Mouse (Mus musculus): Measurements from ENCODE around the gene Pak4. TPM values are rescaled to one million over a fixed set of nuclear protein-coding genes. Genes with fewer than 3 reads are reported as not detected.
A peak's percentile ranks its signal among the peaks of the same experiment; 100 is the strongest.

The Pak4 gene
- polyA plus RNA-seq, 1 experiment, result 11.7 TPM

DNA sequence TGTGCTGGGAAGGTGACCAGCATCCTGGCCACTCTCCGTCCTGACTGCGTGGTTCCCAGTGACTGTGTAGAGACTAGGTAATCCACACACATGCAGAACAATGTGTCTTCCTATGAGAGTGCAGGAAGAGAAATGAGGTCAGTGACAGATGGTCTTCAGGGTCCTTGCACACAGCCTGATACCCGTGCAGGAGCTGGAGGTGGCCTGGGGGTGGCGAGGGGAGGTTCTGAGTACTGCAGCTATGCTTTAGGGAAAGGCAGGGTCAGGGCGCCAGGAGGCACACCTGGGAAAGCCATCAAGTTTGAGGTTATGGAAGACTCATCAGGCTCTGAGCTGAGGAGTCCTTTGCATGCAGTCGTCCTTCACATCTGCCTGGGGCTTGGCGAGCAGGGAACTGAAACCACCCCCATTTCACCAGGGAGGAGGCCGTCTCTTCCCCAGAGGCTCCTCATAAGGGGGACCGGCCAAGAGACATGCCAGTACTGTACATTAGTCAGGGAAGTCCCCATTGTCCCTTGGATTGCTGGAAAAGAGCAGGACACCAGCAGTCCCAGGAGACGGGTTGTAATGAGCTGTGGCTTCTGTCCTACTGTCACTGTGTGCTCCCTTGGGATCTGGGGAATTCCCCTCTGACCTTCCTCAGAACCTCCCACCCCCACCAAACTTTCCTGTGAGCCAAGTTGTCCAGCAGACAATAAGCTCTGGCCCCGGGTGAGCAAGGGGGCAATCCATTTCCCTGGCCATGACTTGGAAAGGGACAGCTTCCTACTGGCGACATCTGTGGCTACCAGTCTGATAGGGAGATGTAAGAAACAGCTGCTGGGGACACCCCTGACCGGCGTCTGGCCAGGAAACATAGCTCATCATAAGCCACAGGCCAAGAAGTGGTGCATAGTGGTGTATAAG is 4.5 kb downstream of the Pak4 start:
- peak overlapping the region; percentile 7; the same call in 1 of the 2 replicates for H3K27ac ChIP-seq (ENCODE audit: insufficient read depth, low read depth, low read length)
- H3K4me3 ChIP-seq (ENCODE audit: insufficient read depth, low read length), result no peak overlapping the region
- H3K4me1 ChIP-seq (ENCODE audit: control insufficient read depth, insufficient read depth, low read length), result peaks cover 40% of the 10 kb centered on the region
- no peak for TF ChIP-seq POLR2A (IDR thresholded peaks at IDR 0.05; ENCODE audit: borderline replicate concordance, low read depth, low read length)
- no peak for TF ChIP-seq CTCF (IDR thresholded peaks at IDR 0.05; ENCODE audit: low read depth, low read length)

DNA sequence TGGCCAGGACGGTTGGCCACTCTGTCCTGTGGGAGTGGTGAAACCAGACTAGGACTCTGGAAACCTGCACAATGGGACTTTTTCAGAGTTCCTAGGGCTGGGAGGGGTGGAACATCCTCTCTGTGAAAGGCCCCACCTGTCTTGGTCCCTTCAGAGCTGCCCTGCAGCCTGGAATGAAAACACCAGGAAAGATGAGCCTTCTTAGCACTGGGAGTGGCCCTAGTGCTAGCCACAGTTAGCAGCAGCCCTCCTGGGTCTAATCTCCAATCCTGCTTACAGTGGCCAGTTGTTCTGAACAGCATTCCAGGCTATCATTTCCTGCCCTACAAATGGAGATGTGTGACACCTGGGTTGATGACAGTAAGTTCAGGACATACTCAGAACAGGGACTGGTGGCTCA is 6.1 kb downstream of the Pak4 start:
- Histone ChIP-seq H3K27ac (ENCODE audit: insufficient read depth, low read depth, low read length) (no peak overlapping the region), H3K4me1 (ENCODE audit: control insufficient read depth, insufficient read depth, low read length) (peaks cover 42% of the 10 kb centered on the region), H3K4me3 (ENCODE audit: insufficient read depth, low read length) (no peak overlapping the region)
- no peak for TF ChIP-seq CTCF (IDR thresholded peaks at IDR 0.05; ENCODE audit: low read depth, low read length)
- TF ChIP-seq POLR2A (IDR thresholded peaks at IDR 0.05; ENCODE audit: borderline replicate concordance, low read depth, low read length), result no peak

DNA sequence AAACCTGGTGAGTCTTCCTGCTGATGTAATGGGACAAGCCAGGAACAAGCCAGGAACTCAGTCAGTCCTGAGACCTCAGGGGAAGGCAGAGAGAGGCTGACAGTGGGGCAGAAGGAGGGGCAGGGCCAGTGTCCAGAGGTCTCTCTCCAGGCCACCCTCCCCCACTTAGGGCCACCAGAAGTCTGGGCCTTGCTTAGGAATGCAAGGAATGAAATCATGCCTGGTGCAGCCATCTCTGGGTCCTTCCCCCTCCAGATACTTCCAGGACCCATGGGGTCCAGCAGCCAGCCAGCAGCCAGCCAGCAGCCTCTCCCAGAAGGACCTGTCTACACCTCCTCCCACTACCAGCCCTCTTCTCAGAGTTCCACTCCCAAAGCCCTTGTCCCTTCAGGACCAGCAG is 10.3 kb downstream of the Pak4 start:
- no peak overlapping the region for H3K27ac ChIP-seq (ENCODE audit: insufficient read depth, low read depth, low read length)
- no peak overlapping the region for H3K4me3 ChIP-seq (ENCODE audit: insufficient read depth, low read length)
- TF ChIP-seq CTCF (IDR thresholded peaks at IDR 0.05; ENCODE audit: low read depth, low read length), result no peak
- H3K4me1 ChIP-seq (ENCODE audit: control insufficient read depth, insufficient read depth, low read length), result peaks cover 39% of the 10 kb centered on the region

- Histone ChIP-seq H3K4me3 (ENCODE audit: insufficient read depth, low read length) (no peak overlapping the region), H3K27ac (ENCODE audit: insufficient read depth, low read depth, low read length) (no peak overlapping the region), H3K4me1 (ENCODE audit: control insufficient read depth, insufficient read depth, low read length) (peaks cover 39% of the 10 kb centered on the region)
- TF ChIP-seq POLR2A (IDR thresholded peaks at IDR 0.05; ENCODE audit: borderline replicate concordance, low read depth, low read length), result no peak
- TF ChIP-seq CTCF (IDR thresholded peaks at IDR 0.05; ENCODE audit: low read depth, low read length), result no peak
These were observed 11.1 kb downstream of the Pak4 start for GRCm38 (mm10) chr7:28586663-28587411.

GRCm38 (mm10) chr7:28585001-28585400 is 13.0 kb downstream of the Pak4 start:
- no peak overlapping the region for H3K4me3 ChIP-seq (ENCODE audit: insufficient read depth, low read length)
- H3K4me1 ChIP-seq (ENCODE audit: control insufficient read depth, insufficient read depth, low read length), result peaks cover 37% of the 10 kb centered on the region
- no peak for TF ChIP-seq CTCF (IDR thresholded peaks at IDR 0.05; ENCODE audit: low read depth, low read length)
- TF ChIP-seq POLR2A (IDR thresholded peaks at IDR 0.05; ENCODE audit: borderline replicate concordance, low read depth, low read length), result no peak
- H3K27ac ChIP-seq (ENCODE audit: insufficient read depth, low read depth, low read length), result no peak overlapping the region

DNA sequence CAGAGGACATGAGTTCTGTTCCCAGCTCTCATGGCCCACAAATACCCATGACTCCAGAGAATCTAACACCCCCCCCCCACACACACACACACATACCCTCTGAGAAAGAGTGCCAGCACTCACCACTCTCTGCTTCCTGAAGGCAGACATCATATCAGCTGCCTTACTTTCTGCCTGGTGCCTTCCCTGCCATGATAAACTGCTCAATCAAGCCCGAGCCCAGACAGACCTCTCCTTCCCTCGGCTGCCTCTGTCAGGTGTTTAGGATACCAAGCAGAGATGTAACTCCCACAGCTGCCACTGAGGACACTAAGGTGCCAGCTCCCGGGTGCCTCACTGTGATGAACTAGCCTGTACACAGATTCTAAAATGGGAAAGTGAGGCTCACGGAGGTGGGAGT is 13.5 kb downstream of the Pak4 start:
- Histone ChIP-seq H3K27ac (ENCODE audit: insufficient read depth, low read depth, low read length) (no peak overlapping the region), H3K4me3 (ENCODE audit: insufficient read depth, low read length) (no peak overlapping the region), H3K4me1 (ENCODE audit: control insufficient read depth, insufficient read depth, low read length) (peaks cover 40% of the 10 kb centered on the region)
- TF ChIP-seq POLR2A (IDR thresholded peaks at IDR 0.05; ENCODE audit: borderline replicate concordance, low read depth, low read length) (no peak), CTCF (IDR thresholded peaks at IDR 0.05; ENCODE audit: low read depth, low read length) (no peak)

- Histone ChIP-seq H3K27ac (ENCODE audit: insufficient read depth, low read depth, low read length) (peak overlapping the region; percentile 2; the same call in 1 of the 2 replicates), H3K4me1 (ENCODE audit: control insufficient read depth, insufficient read depth, low read length) (peaks cover 40% of the 10 kb centered on the region), H3K4me3 (ENCODE audit: insufficient read depth, low read length) (no peak overlapping the region)
- TF ChIP-seq POLR2A (IDR thresholded peaks at IDR 0.05; ENCODE audit: borderline replicate concordance, low read depth, low read length) (no peak), CTCF (IDR thresholded peaks at IDR 0.05; ENCODE audit: low read depth, low read length) (no peak)
These were observed 14.2 kb downstream of the Pak4 start for GRCm38 (mm10) chr7:28583570-28584344.

- no peak overlapping the region for H3K4me3 ChIP-seq (ENCODE audit: insufficient read depth, low read length)
- H3K4me1 ChIP-seq (ENCODE audit: control insufficient read depth, insufficient read depth, low read length), result peaks cover 44% of the 10 kb centered on the region
- H3K27ac ChIP-seq (ENCODE audit: insufficient read depth, low read depth, low read length), result no peak overlapping the region
- TF ChIP-seq CTCF (IDR thresholded peaks at IDR 0.05; ENCODE audit: low read depth, low read length), result no peak
- TF ChIP-seq POLR2A (IDR thresholded peaks at IDR 0.05; ENCODE audit: borderline replicate concordance, low read depth, low read length), result no peak
These were observed 15.1 kb downstream of the Pak4 start for GRCm38 (mm10) chr7:28582841-28583240.

- Histone ChIP-seq H3K27ac (ENCODE audit: insufficient read depth, low read depth, low read length) (no peak overlapping the region), H3K4me1 (ENCODE audit: control insufficient read depth, insufficient read depth, low read length) (peaks cover 37% of the 10 kb centered on the region), H3K4me3 (ENCODE audit: insufficient read depth, low read length) (no peak overlapping the region)
- TF ChIP-seq POLR2A (IDR thresholded peaks at IDR 0.05; ENCODE audit: borderline replicate concordance, low read depth, low read length), result no peak
- TF ChIP-seq CTCF (IDR thresholded peaks at IDR 0.05; ENCODE audit: low read depth, low read length), result no peak
These were observed 16.3 kb downstream of the Pak4 start for GRCm38 (mm10) chr7:28581721-28582120.

Data from bone marrow macrophage, adult 2 months (primary cell).